Mouse (Mus musculus) ES-Bruce4 (cell line): ENCODE results near the gene Snx27.

Source experiments
- EP300 ChIP-seq: IDR thresholded peaks from 2 replicates; pipeline ENCODE4 v1.6.1; 2011; ENCODE audit warnings: low read depth, low read length; ENCODE audit not compliant: insufficient read depth
- POLR2A ChIP-seq: IDR thresholded peaks from one replicate; pipeline ENCODE4 v1.8.1; 2011; ENCODE audit warnings: low read length; ENCODE audit not compliant: insufficient read depth

DNA sequence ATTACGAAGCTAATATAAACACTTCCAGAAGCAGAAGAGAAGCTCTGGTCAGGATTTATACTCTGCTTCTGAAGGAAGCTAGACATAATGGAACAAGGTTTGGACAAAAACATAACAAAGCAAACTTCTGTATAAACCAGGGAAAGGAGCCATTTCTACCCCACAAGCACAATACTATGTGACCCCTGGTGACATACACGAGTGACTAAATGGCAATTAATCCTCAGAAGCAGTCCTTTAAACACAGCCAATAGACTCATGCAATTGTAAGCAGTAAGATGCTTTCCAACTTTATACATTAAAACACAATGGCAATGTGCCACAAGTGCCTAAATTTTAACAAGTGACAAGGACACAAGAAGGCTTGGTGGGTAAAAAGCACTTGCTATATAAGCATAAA is 15.3 kb downstream of the Snx27 start:
- no peak for TF ChIP-seq EP300
- no peak for TF ChIP-seq POLR2A
